Mouse (Mus musculus) lung, postnatal 10 days (tissue): ENCODE results near the gene Dpm3.
A peak's percentile ranks its signal among the peaks of the same experiment; 100 is the strongest.

ENCODE experiments used
- DNase-seq: peaks from one replicate; pipeline ENCODE4 v3.0.0; 2021

The Dpm3 gene

DNA sequence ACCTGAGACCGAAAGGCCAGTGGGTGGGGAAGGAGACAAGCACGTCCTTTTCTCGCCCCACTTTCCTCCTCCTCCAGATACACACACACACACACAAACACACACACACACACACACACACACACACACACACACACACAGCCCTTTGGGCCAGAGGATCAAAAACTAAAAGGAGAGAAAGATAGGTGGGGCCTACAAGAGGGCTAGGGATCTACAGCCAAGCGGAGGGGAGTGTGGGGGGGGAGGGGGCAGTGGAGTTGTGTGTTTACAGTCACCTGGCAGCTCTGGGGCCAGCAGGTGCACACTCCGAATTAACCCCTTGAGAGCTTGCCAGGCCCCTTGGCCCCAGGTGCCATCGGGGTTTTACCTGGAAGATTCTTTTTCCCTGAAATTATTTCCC is 26.5 kb upstream of the Dpm3 start:
- peak; percentile 70 for DNase-seq

GRCm38 (mm10) chr3:89233562-89234110 is 25.5 kb upstream of the Dpm3 start:
- DNase-seq, result peak; percentile 66

DNA sequence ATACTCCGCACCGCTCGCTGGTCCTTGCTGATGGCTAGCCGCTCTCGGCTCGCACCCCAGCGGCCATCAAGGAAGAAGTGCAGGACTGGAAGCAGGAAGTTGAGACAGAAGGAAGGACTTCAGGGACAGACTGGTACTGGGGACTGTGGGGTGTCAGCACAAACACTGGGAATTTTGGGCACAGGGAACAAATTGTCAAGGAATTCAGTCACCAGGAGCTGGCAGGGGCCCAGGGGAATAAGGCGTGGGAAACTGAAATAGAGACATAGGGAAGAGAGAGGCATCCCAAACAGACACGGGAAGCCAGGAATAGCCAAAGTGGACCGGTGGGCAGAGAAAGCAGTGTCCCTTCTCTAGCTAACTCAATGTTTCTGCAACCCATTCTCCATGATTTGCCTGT is 22.6 kb upstream of the Dpm3 start:
- no peak for DNase-seq

DNA sequence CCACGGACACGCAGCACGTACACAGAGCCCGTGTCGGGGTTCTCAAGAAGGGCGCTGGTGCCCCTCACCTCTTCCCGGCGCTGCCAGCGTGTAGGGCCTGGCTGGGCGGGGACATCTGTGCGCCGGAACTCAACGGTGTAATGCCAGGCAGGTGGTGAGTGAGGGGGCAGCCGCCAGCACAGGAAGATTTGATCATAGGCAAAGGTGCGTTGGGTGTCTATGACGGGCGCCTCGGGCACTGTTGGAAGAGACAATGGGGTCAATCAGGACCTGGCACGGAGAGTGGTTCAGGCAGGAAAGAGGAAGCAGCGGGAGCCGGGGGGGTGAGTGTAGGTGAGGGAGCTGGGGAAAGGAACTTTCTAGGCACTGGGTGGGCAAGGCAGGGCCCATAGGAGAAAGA is 21.5 kb upstream of the Dpm3 start:
- peak; percentile 11 for DNase-seq

- no peak for DNase-seq
Measured at GRCm38 (mm10) chr3:89238494-89238893, 20.7 kb upstream of the Dpm3 start.

GRCm38 (mm10) chr3:89242331-89242895 is 16.7 kb upstream of the Dpm3 start:
- peak; percentile 86 for DNase-seq

DNA sequence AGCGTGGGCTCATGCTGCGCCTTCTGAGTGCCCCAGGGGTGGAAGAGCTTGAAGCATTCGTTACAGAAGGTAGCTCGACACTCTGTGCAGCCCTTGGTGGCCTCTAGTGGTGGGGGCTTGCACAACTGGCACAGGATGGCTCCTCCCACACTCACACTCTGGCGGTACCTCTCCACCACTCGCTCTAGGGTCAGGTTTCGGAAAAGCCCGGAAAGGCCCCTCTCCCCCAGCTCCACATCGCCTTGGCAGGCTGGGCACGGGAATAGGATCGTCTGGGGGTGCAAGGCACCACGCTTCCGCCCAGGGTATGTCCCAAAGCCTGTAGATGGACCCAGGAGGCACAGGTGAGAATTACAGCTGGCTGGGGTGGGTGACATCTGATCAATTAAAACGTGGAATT is 15.5 kb upstream of the Dpm3 start:
- peak; percentile 84 for DNase-seq

- DNase-seq, result peak; percentile 69
Measured at GRCm38 (mm10) chr3:89244158-89244981, 14.8 kb upstream of the Dpm3 start.

DNA sequence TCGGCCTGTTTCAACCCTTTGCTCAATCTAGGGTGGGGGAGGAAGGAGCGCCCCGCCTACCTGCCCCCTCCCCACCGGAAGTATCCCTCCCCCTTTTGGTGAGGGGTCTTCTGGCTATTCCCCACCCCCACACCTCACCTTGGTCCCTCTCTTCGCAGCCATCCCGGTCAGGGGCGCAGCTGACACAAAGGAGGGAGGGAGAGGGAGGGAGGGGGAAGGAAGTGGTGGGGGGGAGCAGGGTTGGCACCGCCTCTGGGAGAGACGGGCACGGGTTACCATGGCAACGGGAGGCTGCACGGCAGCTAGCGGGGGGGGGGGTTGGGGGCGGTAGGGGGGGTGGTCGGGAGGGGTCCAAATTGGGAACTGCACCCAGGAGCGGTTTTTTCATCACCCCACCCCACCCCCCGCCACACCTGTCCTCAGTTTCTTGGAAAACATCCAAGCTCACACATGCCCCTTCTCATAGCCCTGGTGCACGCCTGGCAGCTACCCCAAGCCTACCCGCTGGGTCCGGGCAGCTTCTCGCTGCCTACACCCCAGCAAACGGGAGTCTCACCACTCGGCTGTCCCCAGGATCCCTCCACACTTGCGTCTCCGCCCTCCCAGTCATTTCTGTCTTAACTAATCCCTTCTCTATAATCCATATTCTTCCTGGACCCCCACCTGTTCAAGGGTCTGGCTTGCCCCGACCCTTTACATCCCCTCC is 14.0 kb upstream of the Dpm3 start:
- DNase-seq, result peak; percentile 60

GRCm38 (mm10) chr3:89245688-89246171 is 13.4 kb upstream of the Dpm3 start, which contains the start of gene Krtcap2:
Gene Krtcap2, plus strand, starts transcription at chr3:89245966.
- peak; percentile 41 for DNase-seq

- peak; percentile 93 for DNase-seq
Measured at GRCm38 (mm10) chr3:89246261-89247100, 12.7 kb upstream of the Dpm3 start, which contains the start of gene Trim46. Gene Trim46, minus strand, starts transcription at chr3:89246309.

GRCm38 (mm10) chr3:89247466-89247865 is 11.7 kb upstream of the Dpm3 start:
- DNase-seq, result no peak

GRCm38 (mm10) chr3:89250435-89251040 is 8.6 kb upstream of the Dpm3 start:
- peak; percentile 83 for DNase-seq

GRCm38 (mm10) chr3:89251365-89251895 is 7.7 kb upstream of the Dpm3 start:
- peak; percentile 91 for DNase-seq

- DNase-seq, result no peak
Measured at GRCm38 (mm10) chr3:89254994-89255393, 4.2 kb upstream of the Dpm3 start.

DNA sequence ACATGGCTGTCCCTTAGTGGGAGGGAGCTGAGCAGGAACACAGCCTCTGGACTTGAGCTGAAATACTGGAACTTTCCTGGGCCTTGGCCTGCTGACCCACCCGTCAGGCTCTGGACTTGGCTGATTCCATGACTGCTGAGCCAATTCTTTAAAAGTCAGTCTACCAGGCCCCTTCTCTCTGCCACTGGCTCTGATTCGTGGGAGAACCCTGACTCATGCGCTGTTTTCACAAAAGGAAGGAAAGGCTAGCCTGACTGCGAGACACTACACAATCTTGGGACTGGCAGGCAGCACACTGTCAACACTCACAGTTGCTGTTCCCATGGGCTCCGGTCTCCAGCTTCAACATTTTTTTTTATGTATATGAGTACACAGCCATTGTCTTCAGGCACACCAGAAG is 3.0 kb upstream of the Dpm3 start:
- no peak for DNase-seq

DNA sequence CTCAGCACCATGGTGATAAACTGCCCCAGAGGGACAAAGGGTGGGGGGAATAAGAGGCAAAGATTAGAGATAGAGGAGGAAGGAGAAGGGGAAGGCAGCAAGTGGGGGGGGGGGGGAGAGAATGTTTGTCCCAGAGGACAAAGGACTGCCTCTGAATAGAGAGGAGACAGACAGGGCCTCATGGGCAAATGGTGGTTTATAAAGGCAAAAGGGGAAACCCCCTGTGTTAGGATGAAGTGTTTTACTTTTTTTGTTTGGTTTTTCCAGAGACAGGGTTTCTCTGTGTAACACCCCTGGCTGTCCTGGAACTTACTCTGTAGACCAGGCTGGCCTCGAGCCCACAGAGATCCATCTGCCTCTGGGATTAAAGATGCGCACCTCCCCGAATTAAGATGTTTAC is 1.1 kb downstream of the Dpm3 start:
- no peak for DNase-seq

- peak; percentile 57 for DNase-seq
Measured at GRCm38 (mm10) chr3:89262417-89262816, 3.3 kb downstream of the Dpm3 start.

GRCm38 (mm10) chr3:89266439-89266893 is 7.3 kb downstream of the Dpm3 start:
- peak; percentile 84 for DNase-seq

- no peak for DNase-seq
Measured at GRCm38 (mm10) chr3:89268916-89269315, 9.8 kb downstream of the Dpm3 start.

DNA sequence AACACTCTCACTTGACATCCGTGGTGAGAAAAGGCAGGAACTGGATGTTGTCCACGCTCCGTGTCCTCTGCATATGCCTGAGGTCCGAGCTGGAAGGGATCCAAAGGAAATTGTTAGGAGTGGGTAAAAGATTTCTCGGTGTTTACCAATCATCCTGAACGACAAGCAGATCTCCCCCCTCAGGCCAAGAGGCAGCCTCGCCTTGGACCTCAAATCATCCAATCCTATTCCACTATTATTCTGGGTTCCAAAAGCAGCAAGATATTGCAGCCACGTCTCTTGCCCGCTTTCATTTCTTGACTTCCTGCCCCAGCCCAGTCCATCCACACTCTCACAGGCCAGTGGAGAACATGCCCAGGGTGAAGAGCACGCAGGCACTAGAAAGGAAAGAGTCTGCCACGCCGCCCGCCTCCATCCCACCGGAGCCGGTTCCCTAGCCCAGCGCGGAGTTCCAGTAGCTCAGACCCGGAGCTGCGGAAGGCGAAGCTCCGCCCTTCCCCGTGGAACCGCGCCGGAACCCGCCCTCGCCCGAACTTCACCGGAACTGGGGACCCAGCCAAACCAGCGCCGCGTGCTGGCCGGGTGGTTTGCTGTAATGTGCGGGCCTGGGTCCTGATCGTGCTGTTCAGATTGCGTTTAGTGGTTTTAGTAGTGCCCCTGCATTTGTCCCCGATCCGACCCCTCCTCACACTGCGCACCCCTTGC is 11.0 kb downstream of the Dpm3 start, which contains the start of gene Slc50a1:
Slc50a1 (minus strand) TSS at position 520 of the 705 bp plus-strand sequence.
- peak; percentile 93 for DNase-seq
